Comparison of ENCODE assay signal across 10 mouse cellular contexts in genomic region chr17:85645312-85645711, GRCm38 (mm10). TPM values are rescaled to one million over a fixed set of nuclear protein-coding genes. Genes with fewer than 3 reads are reported as not detected.
A peak's percentile ranks its signal among the peaks of the same experiment; 100 is the strongest.
DNase-seq lines count a peak whose midpoint lies in the region; ATAC-seq and TF ChIP-seq lines count a peak whose summit lies in the region.
"Had no signal": no experiment of that assay in that cellular context is flagged by ENCODE, and none has a peak within 500 bp of the region (broad histone marks: within the 10 kb centered on the region; RNA-seq: fewer than 3 reads in every experiment).

No protein-coding gene starts in this region.

- H3K27ac ChIP-seq in heart, postnatal 0 days (ENCODE audit: low read depth) = no peak overlapping the region
- no peak overlapping the region for H3K27ac ChIP-seq in cortical plate, adult 2 months (ENCODE audit: insufficient read depth, low read length)
- no peak overlapping the region for H3K27ac ChIP-seq in hindbrain, embryonic 12.5 days
- no peak overlapping the region for H3K27ac ChIP-seq in midbrain, embryonic 13.5 days

- H3K27me3 ChIP-seq in heart, postnatal 0 days (ENCODE audit: control insufficient read depth, insufficient read depth, low read length) = peaks cover 62% of the 10 kb centered on the region
- peaks cover 91% of the 10 kb centered on the region for H3K27me3 ChIP-seq in hindbrain, embryonic 12.5 days
- peaks cover 73% of the 10 kb centered on the region for H3K27me3 ChIP-seq in midbrain, embryonic 13.5 days

- no peaks in the 10 kb centered on the region; the same call in 1 of the 2 replicates for H3K4me1 ChIP-seq in heart, postnatal 0 days (ENCODE audit: control insufficient read depth, insufficient read depth)
- no peaks in the 10 kb centered on the region; the same call in 1 of the 2 replicates for H3K4me1 ChIP-seq in cortical plate, adult 2 months (ENCODE audit: control insufficient read depth, insufficient read depth, low read length)
- peaks cover 17% of the 10 kb centered on the region for H3K4me1 ChIP-seq in hindbrain, embryonic 12.5 days
- peaks cover 15% of the 10 kb centered on the region for H3K4me1 ChIP-seq in midbrain, embryonic 13.5 days (replicated peaks)

- TF ChIP-seq POLR2A in cortical plate, adult 2 months (IDR thresholded peaks at IDR 0.05; ENCODE audit: extremely low read depth, insufficient read depth, low read length) = no peak

- H3K4me3 ChIP-seq in heart, postnatal 0 days (ENCODE audit: low read depth, low read length) = peak overlapping the region; percentile 30
- H3K4me3 ChIP-seq in cortical plate, adult 2 months (ENCODE audit: insufficient read depth, low read length) = 0 out of 2 replicates have a peak overlapping the region, but pooled peaks have one; percentile 2
- H3K4me3 ChIP-seq in hindbrain, embryonic 12.5 days = peak overlapping the region; percentile 28
- H3K4me3 ChIP-seq in midbrain, embryonic 13.5 days (replicated peaks) = peak overlapping the region; percentile 38

- no peaks in the 10 kb centered on the region for H3K9me3 ChIP-seq in heart, postnatal 0 days (replicated peaks; ENCODE audit: control insufficient read depth, low read length)
- no peaks in the 10 kb centered on the region for H3K9me3 ChIP-seq in hindbrain, embryonic 12.5 days (replicated peaks)
- no peaks in the 10 kb centered on the region for H3K9me3 ChIP-seq in midbrain, embryonic 13.5 days

- H3K36me3 ChIP-seq in heart, postnatal 0 days (replicated peaks; ENCODE audit: control insufficient read depth, insufficient read depth, low read length) = no peaks in the 10 kb centered on the region
- H3K36me3 ChIP-seq in hindbrain, embryonic 12.5 days = no peaks in the 10 kb centered on the region
- H3K36me3 ChIP-seq in midbrain, embryonic 13.5 days = no peaks in the 10 kb centered on the region

- TF ChIP-seq CTCF in heart, postnatal 0 days (IDR thresholded peaks at IDR 0.05; ENCODE audit: low read depth) = no peak
- TF ChIP-seq CTCF in cortical plate, adult 2 months (IDR thresholded peaks at IDR 0.05; ENCODE audit: extremely low read depth, insufficient read depth, low read length) = no peak

- no peak for DNase-seq in heart, postnatal 0 days (ENCODE audit: low spot score)
- DNase-seq in heart, postnatal 4 days = no peak
- no peak for DNase-seq in thymus, postnatal 36 days
- no peak for DNase-seq in urinary bladder, postnatal 14 days (ENCODE audit: low spot score)
- DNase-seq in testis, postnatal 10 days (ENCODE audit: low spot score) = no peak

- no peak for TF ChIP-seq EP300 in heart, postnatal 0 days (IDR thresholded peaks at IDR 0.05; ENCODE audit: low read depth)

- H3K9ac ChIP-seq in heart, postnatal 0 days (replicated peaks; ENCODE audit: low read depth, low read length) = no peak overlapping the region
- peak overlapping the region; percentile 58 for H3K9ac ChIP-seq in hindbrain, embryonic 12.5 days
- peak overlapping the region; percentile 59 for H3K9ac ChIP-seq in midbrain, embryonic 13.5 days (replicated peaks)

- 13% methylated on average over 10 of the region's 12 CpGs for WGBS in heart, postnatal 0 days
- 7% methylated on average over 10 of the region's 12 CpGs for WGBS in hindbrain, embryonic 12.5 days
- WGBS in midbrain, embryonic 13.5 days = 10% methylated on average over 9 of the region's 12 CpGs

- no peak for ATAC-seq in heart, postnatal 0 days (ENCODE audit: insufficient read depth, low read depth)
- ATAC-seq in hindbrain, embryonic 12.5 days (ENCODE audit: low FRiP score) = peak; percentile 43; the same call in 1 of the 2 replicates
- peak; percentile 55 for ATAC-seq in midbrain, embryonic 13.5 days
- ATAC-seq: CD4-positive, CD25-positive, alpha-beta regulatory T cell, adult 4 months had no signal

- peak overlapping the region; percentile 54 for H3K4me2 ChIP-seq in heart, postnatal 0 days (ENCODE audit: low read depth, low read length)
- peak overlapping the region; percentile 61 for H3K4me2 ChIP-seq in hindbrain, embryonic 12.5 days (replicated peaks)
- peak overlapping the region; percentile 70 for H3K4me2 ChIP-seq in midbrain, embryonic 13.5 days (replicated peaks)

RNA-seq across cellular contexts. Expression of gene Six3, which starts 31.9 kb away (rescaled TPM):
- total RNA-seq in heart, postnatal 0 days (2014; rRNA removed; ENCODE audit: low replicate concordance) = not detected in 2 replicates
- not detected in 2 replicates for polyA plus RNA-seq in heart, postnatal 0 days (2015; fragmentation: Nextera tagmentation; extraction: Ambion mirVana)
- total RNA-seq in heart, postnatal 4 days (2021) = not detected
- 0.06 and 2.3 TPM in 2 replicates for polyA plus RNA-seq in cortical plate, adult 2 months (2012; rRNA removed)
- 0.45 and 0.68 TPM in 2 replicates for polyA plus RNA-seq in hindbrain, embryonic 12.5 days (2016; fragmentation: Nextera tagmentation; extraction: Ambion mirVana)
- 15.6 and 21.9 TPM in 2 replicates for polyA plus RNA-seq in midbrain, embryonic 13.5 days (2015; fragmentation: Nextera tagmentation; extraction: Ambion mirVana)
- total RNA-seq: adrenal gland, postnatal 4 days had no signal

RNA-seq across cellular contexts. Expression of gene Six2, which starts 42.8 kb away (rescaled TPM):
- total RNA-seq in heart, postnatal 0 days (2014; rRNA removed; ENCODE audit: low replicate concordance) = 0.08 TPM in 1 of 2 replicates, not detected in the other
- 0.10 TPM in 1 of 2 replicates, not detected in the other for polyA plus RNA-seq in heart, postnatal 0 days (2015; fragmentation: Nextera tagmentation; extraction: Ambion mirVana)
- under 1 TPM; 0.45 to 0.83 TPM for total RNA-seq in heart, postnatal 4 days (2021)
- 0.36 and 0.48 TPM in 2 replicates for polyA plus RNA-seq in cortical plate, adult 2 months (2012; rRNA removed)
- 12.5 and 15.3 TPM in 2 replicates for polyA plus RNA-seq in hindbrain, embryonic 12.5 days (2016; fragmentation: Nextera tagmentation; extraction: Ambion mirVana)
- 0.30 and 0.31 TPM in 2 replicates for polyA plus RNA-seq in midbrain, embryonic 13.5 days (2015; fragmentation: Nextera tagmentation; extraction: Ambion mirVana)
- polyA plus RNA-seq: CD4-positive, CD25-positive, alpha-beta regulatory T cell, adult 4 months had no signal
